Mouse (Mus musculus) cerebellum, adult 11 months (tissue): ENCODE measurements around the gene Larp6.

Experiments
- DNase-seq: peaks from one replicate; pipeline ENCODE4 v3.0.0; 2022

The Larp6 gene

DNA sequence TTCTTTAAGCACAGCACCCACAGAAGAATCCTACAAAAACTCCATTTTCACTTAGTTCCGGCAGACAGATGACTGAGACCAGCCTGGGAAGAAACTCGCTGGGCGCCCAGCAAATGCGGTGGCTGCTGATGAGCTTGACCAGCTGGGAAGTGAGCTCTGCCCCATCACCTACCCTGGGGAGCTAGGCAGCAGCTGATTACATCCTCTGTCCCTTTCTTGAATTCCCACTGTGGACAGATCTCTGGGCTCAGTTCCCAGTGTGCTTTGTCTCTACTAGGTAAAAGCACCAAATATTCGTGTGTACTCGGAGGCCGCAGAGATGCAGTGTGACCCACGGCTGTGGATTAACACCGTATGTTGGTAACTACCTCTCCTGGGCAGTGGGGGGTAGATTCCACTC is 55.6 kb downstream of the Larp6 start:
- no peak for DNase-seq

DNA sequence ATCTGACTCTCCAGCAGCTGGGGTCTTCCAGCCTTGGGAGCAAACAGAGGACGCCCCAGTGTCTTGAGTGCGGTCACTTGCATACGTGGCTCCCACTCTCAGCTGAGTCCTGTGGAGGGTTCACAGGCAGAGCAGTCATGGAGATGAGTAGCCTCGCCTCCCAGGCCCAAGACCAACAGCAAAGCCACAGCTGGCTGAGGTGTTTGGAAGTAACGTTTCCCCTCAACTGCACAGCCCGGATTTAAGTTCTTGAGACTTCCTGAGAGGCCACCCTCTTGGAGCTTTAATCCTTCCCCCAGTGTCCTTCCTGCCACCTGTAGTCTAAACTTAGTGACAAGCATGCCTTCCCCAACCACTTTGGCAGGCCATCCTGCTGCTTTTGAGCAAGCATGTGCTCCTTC is 56.9 kb downstream of the Larp6 start:
- DNase-seq: no peak

DNA sequence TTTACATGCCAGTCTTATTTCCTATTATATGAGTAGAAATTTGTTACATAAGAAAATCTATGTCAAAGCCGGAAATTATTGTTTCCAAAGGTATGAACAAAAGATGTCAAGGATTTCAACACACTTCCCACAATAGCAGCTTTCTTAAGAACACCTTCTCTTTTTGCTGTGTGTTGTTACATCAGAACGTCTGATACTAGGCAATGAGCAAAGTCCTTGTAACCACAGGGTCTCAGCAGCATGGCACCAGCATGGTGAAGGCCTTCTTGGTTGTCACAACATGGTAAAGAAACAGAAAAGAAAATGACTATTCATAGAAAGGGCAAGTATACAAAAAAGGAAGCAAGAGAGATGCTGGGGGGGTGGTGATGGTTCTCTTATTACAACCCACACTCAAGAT is 60.9 kb downstream of the Larp6 start:
- DNase-seq: no peak

DNA sequence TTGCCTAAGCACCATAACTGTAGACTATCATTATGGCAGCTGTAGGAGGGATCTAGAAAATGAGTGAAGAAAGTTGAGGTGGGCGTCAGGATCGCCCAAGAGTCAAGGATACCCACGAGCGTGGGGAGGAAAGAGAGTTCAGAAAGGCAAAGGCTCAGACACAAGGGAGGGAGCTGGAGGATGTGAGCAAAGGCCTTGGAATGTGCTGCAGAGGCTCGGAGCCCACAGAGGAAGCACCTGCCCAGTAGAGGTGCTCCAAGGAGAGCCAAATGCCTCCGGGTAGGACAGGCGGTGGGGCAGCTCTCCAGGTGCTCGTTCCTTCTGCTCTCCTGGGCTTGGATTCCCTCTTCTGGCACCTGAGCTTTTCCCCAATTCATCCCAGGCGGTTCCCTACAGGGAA is 64.1 kb downstream of the Larp6 start:
- no peak for DNase-seq

DNA sequence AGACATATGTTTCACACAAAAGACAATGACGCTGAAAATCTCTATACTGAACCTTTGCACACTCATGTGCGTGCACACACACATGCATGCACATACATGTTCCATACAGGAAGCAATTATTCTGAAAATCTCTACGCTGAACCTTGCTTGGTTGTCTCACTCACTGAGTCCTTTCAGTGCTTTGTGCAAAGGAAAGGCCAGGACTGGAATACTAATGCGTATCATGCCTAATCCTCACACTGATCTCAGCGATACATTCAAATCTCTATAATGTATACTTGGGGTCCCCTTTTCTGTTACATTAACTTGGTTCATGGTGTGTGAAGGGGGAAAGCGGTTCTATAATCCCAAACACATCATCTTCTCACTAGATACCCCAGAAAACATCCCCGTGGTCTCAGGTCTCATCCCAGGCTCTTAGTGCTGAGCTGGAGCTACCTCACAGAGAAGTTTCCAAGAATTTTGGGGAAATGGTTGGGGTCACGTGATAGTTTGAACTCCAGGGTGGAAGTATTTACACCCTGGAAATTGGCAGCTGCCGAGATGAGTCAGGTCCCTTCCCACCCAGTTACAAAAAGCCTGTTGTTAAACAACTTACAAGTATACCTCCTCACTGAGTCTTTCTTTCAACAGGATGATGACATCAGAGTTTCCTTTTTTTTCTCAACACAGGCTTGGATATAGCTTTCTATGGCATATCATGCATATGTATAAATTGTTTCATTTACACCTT is 69.4 kb downstream of the Larp6 start:
- no peak for DNase-seq

DNA sequence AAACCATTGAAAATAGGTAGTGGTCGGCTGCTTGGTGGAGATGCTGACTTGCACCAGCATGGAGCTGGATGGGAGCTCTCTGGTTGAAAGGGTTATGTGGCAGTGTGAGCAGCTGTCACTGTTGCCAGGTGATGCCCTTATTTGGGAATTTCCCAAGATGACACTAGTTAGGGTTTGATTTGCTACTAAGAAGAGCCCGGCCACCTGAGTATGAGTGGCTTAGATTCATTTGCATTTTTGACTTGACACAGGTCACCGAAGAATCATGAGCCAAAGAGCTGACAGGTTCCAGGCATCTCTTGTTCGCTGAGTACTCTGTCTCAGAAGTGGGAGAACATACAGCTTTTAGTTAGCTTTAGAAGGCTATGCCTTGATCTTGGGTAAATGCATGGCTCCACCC is 72.3 kb downstream of the Larp6 start:
- no peak for DNase-seq

DNA sequence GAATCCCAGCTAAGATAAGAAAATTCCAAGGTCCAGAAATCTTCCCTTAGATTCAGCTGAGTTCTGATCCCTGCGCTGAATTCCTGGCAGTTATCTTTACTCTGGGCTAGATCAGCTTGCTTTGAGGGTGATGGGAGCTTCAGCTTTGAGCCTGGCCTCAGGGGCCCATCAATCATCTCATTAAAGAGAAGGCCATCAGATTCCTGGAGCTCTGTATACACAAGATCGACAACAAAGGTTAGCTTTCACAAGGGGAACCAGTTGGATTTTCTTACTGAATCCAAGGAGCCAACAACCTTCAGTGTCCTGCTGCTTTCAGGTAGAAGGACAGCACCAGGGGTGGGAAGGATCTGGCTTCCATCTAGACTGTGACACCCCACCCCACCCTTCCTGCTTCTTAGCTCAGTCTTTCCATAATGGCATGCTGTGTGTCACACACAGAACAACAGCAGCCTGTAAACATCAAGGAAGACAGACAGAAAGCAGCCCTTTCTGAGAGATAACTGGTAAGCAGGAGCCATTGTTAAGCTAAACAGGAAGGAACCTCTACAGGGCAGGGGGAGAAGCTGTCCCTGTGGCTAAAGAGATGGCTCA is 74.8 kb downstream of the Larp6 start:
- DNase-seq: no peak
